ENCODE assay signal across 10 mouse cellular contexts in genomic region chr19:5051515-5051914, GRCm38 (mm10). TPM values are rescaled to one million over a fixed set of nuclear protein-coding genes. Genes with fewer than 3 reads are reported as not detected.
A peak's percentile ranks its signal among the peaks of the same experiment; 100 is the strongest.
DNase-seq lines count a peak whose midpoint lies in the region; ATAC-seq and TF ChIP-seq lines count a peak whose summit lies in the region.
"Had no signal": no experiment of that assay in that cellular context is flagged by ENCODE, and none has a peak within 500 bp of the region (broad histone marks: within the 10 kb centered on the region; RNA-seq: fewer than 3 reads in every experiment).

No protein-coding gene starts in this region.

- TF ChIP-seq CTCF in heart, adult 2 months (IDR thresholded peaks at IDR 0.05), result no peak
- no peak for TF ChIP-seq CTCF in embryonic fibroblast, embryonic 13.5 days (IDR thresholded peaks at IDR 0.05; ENCODE audit: borderline replicate concordance, insufficient read depth, low read length)

- peaks cover 4% of the 10 kb centered on the region for H3K4me1 ChIP-seq in heart, adult 2 months (ENCODE audit: control insufficient read depth, insufficient read depth, low read length)
- H3K4me1 ChIP-seq in lung, embryonic 15.5 days, result peaks cover 29% of the 10 kb centered on the region
- 0 out of 2 replicates have a peak, but pooled peaks cover 2% of the 10 kb centered on the region for H3K4me1 ChIP-seq in embryonic fibroblast, embryonic 13.5 days (ENCODE audit: control insufficient read depth, insufficient read depth, low read length)
- H3K4me1 ChIP-seq in neural tube, embryonic 13.5 days (replicated peaks), result peaks cover 21% of the 10 kb centered on the region

- ATAC-seq in lung, embryonic 15.5 days (ENCODE audit: borderline replicate concordance, extremely low read depth, low FRiP score, low TSS enrichment), result no peak
- ATAC-seq in neural tube, embryonic 13.5 days (ENCODE audit: low read depth), result no peak

- TF ChIP-seq EP300 in heart, adult 2 months (IDR thresholded peaks at IDR 0.05; ENCODE audit: insufficient read depth, low read depth, low read length), result no peak

- peak overlapping the region; percentile 55 for H3K4me2 ChIP-seq in lung, embryonic 15.5 days
- H3K4me2 ChIP-seq in neural tube, embryonic 13.5 days, result peak overlapping the region; percentile 11; the same call in 1 of the 2 replicates

- no peak overlapping the region for H3K9ac ChIP-seq in heart, adult 2 months (ENCODE audit: low read depth, low read length)
- 0 out of 2 replicates have a peak overlapping the region, but pooled peaks have one; percentile 24 for H3K9ac ChIP-seq in lung, embryonic 15.5 days
- 0 out of 2 replicates have a peak overlapping the region, but pooled peaks have one; percentile 6 for H3K9ac ChIP-seq in neural tube, embryonic 13.5 days

- no peaks in the 10 kb centered on the region for H3K36me3 ChIP-seq in heart, adult 2 months (ENCODE audit: control insufficient read depth, insufficient read depth, low read length)
- peaks cover 19% of the 10 kb centered on the region for H3K36me3 ChIP-seq in lung, embryonic 15.5 days
- H3K36me3 ChIP-seq in neural tube, embryonic 13.5 days, result peaks cover 35% of the 10 kb centered on the region

- no peak overlapping the region; the same call in 1 of the 2 replicates for H3K27ac ChIP-seq in heart, adult 2 months
- H3K27ac ChIP-seq in lung, embryonic 15.5 days, result peak overlapping the region; percentile 35; the same call in 1 of the 2 replicates
- peak overlapping the region; percentile 87 for H3K27ac ChIP-seq in embryonic fibroblast, embryonic 13.5 days (ENCODE audit: insufficient read depth, low read length)
- H3K27ac ChIP-seq in neural tube, embryonic 13.5 days (replicated peaks), result no peak overlapping the region

- intact Hi-C loops in heart, adult 2 months (cut with DNase I), result no loop called here
- intact Hi-C loops in heart, postnatal 25 days (cut with DNase I), result no loop called here

- H3K27me3 ChIP-seq in heart, adult 2 months (ENCODE audit: control insufficient read depth, insufficient read depth, low read length), result no peaks in the 10 kb centered on the region
- H3K27me3 ChIP-seq in lung, embryonic 15.5 days, result peaks cover 15% of the 10 kb centered on the region
- H3K27me3 ChIP-seq in neural tube, embryonic 13.5 days, result peaks cover 63% of the 10 kb centered on the region

- TF ChIP-seq POLR2A in heart, adult 2 months (IDR thresholded peaks at IDR 0.05; ENCODE audit: insufficient read depth, low read depth, low read length), result no peak
- TF ChIP-seq POLR2A in embryonic fibroblast, embryonic 13.5 days (IDR thresholded peaks at IDR 0.05; ENCODE audit: low read depth, low read length), result peak; percentile 42; the same call in 1 of the 2 replicates

- DNase-seq in heart, adult 2 months, result no peak
- DNase-seq in heart, postnatal 25 days (ENCODE audit: low spot score), result no peak
- no peak for DNase-seq in lung, postnatal 36 days
- DNase-seq in layer of hippocampus, postnatal 10 days (ENCODE audit: low spot score in 2 of 2), result no peak
- DNase-seq in thymus, postnatal 0 days (ENCODE audit: low spot score), result no peak
- DNase-seq: adrenal gland, postnatal 25 days; right cerebral cortex, postnatal 14 days had no signal

- no peaks in the 10 kb centered on the region for H3K79me2 ChIP-seq in heart, adult 2 months (replicated peaks; ENCODE audit: control insufficient read depth, insufficient read depth, low read length)

- no peaks in the 10 kb centered on the region for H3K9me3 ChIP-seq in lung, embryonic 15.5 days
- H3K9me3 ChIP-seq in neural tube, embryonic 13.5 days, result no peaks in the 10 kb centered on the region

- peak overlapping the region; percentile 46; the same call in 1 of the 2 replicates for H3K4me3 ChIP-seq in heart, adult 2 months
- H3K4me3 ChIP-seq in lung, embryonic 15.5 days, result peak overlapping the region; percentile 35
- peak overlapping the region; percentile 69 for H3K4me3 ChIP-seq in embryonic fibroblast, embryonic 13.5 days (ENCODE audit: insufficient read depth, low read length)
- H3K4me3 ChIP-seq in neural tube, embryonic 13.5 days, result 0 out of 2 replicates have a peak overlapping the region, but pooled peaks have one; percentile 9

- 64% methylated on average over 3 of the region's 3 CpGs for WGBS in heart, adult 2 months
- 59% methylated on average over 3 of the region's 3 CpGs for WGBS in lung, embryonic 15.5 days
- WGBS in neural tube, embryonic 13.5 days, result 39% methylated on average over 3 of the region's 3 CpGs

RNA-seq across cellular contexts. Expression of gene Rin1, which starts 1.2 kb away (rescaled TPM):
- 1 to 10 TPM; 1.2 to 1.8 TPM for total RNA-seq in heart, adult 2 months (2021)
- 2.1 and 3.0 TPM in 2 replicates for polyA plus RNA-seq in heart, adult 2 months (2012; rRNA removed)
- total RNA-seq in heart, postnatal 25 days (2021), result 1 to 10 TPM; 1.6 to 3.4 TPM
- 2.7 and 2.9 TPM in 2 replicates for polyA plus RNA-seq in lung, embryonic 15.5 days (2015; fragmentation: Nextera tagmentation; extraction: Ambion mirVana)
- polyA plus RNA-seq in embryonic fibroblast, embryonic 13.5 days (2011; ENCODE audit: insufficient read length, low read depth, missing spikeins), result 60.2 and 82.9 TPM in 2 replicates
- polyA plus RNA-seq in neural tube, embryonic 13.5 days (2015; fragmentation: Nextera tagmentation; extraction: Ambion mirVana), result 1.4 TPM in 2 replicates
- 10 to 100 TPM; 26.4 to 26.6 TPM for total RNA-seq in layer of hippocampus, postnatal 10 days (2021)
- 0.84 and 1.1 TPM in 2 replicates for polyA plus RNA-seq in thymus, postnatal 0 days (2015; fragmentation: Nextera tagmentation; extraction: Ambion mirVana)

RNA-seq across cellular contexts. Expression of gene Brms1, which starts 10.4 kb away (rescaled TPM):
- 10 to 100 TPM; 14.3 to 16.9 TPM for total RNA-seq in heart, adult 2 months (2021)
- polyA plus RNA-seq in heart, adult 2 months (2012; rRNA removed), result 17.0 and 18.1 TPM in 2 replicates
- 10 to 100 TPM; 11.4 to 12.3 TPM for total RNA-seq in heart, postnatal 25 days (2021)
- polyA plus RNA-seq in lung, embryonic 15.5 days (2015; fragmentation: Nextera tagmentation; extraction: Ambion mirVana), result 47.4 and 51.4 TPM in 2 replicates
- polyA plus RNA-seq in embryonic fibroblast, embryonic 13.5 days (2011; ENCODE audit: insufficient read length, low read depth, missing spikeins), result 12.9 and 14.5 TPM in 2 replicates
- 43.5 and 51.7 TPM in 2 replicates for polyA plus RNA-seq in neural tube, embryonic 13.5 days (2015; fragmentation: Nextera tagmentation; extraction: Ambion mirVana)
- 10 to 100 TPM in 1 of 2 experiments, 1 to 10 TPM in 1; 8.7 to 11.9 TPM for total RNA-seq in layer of hippocampus, postnatal 10 days (2021)
- polyA plus RNA-seq in thymus, postnatal 0 days (2015; fragmentation: Nextera tagmentation; extraction: Ambion mirVana), result 66.4 and 67.6 TPM in 2 replicates

RNA-seq across cellular contexts. Expression of gene AC124502.3, which starts 12.8 kb away (rescaled TPM):
- total RNA-seq in heart, adult 2 months (2021), result 1 to 10 TPM; 1.3 to 2.3 TPM
- 0.08 and 0.15 TPM in 2 replicates for polyA plus RNA-seq in heart, adult 2 months (2012; rRNA removed)
- total RNA-seq in heart, postnatal 25 days (2021), result 1 to 10 TPM; 2.2 TPM
- polyA plus RNA-seq in lung, embryonic 15.5 days (2015; fragmentation: Nextera tagmentation; extraction: Ambion mirVana), result 2.2 and 2.4 TPM in 2 replicates
- polyA plus RNA-seq in embryonic fibroblast, embryonic 13.5 days (2011; ENCODE audit: insufficient read length, low read depth, missing spikeins), result 0.60 and 1.5 TPM in 2 replicates
- polyA plus RNA-seq in neural tube, embryonic 13.5 days (2015; fragmentation: Nextera tagmentation; extraction: Ambion mirVana), result 3.1 and 5.1 TPM in 2 replicates
- total RNA-seq in layer of hippocampus, postnatal 10 days (2021), result 1 to 10 TPM; 3.4 to 6.9 TPM
- 0.94 and 1.3 TPM in 2 replicates for polyA plus RNA-seq in thymus, postnatal 0 days (2015; fragmentation: Nextera tagmentation; extraction: Ambion mirVana)

RNA-seq across cellular contexts. Expression of gene B4gat1, which starts 12.9 kb away (rescaled TPM):
- total RNA-seq in heart, adult 2 months (2021), result 10 to 100 TPM; 43.2 to 43.8 TPM
- polyA plus RNA-seq in heart, adult 2 months (2012; rRNA removed), result 43.2 and 48.8 TPM in 2 replicates
- 10 to 100 TPM; 47.0 to 47.3 TPM for total RNA-seq in heart, postnatal 25 days (2021)
- polyA plus RNA-seq in lung, embryonic 15.5 days (2015; fragmentation: Nextera tagmentation; extraction: Ambion mirVana), result 53.0 and 53.8 TPM in 2 replicates
- polyA plus RNA-seq in embryonic fibroblast, embryonic 13.5 days (2011; ENCODE audit: insufficient read length, low read depth, missing spikeins), result 31.4 and 33.5 TPM in 2 replicates
- polyA plus RNA-seq in neural tube, embryonic 13.5 days (2015; fragmentation: Nextera tagmentation; extraction: Ambion mirVana), result 61.1 and 64.5 TPM in 2 replicates
- total RNA-seq in layer of hippocampus, postnatal 10 days (2021), result 100 to 1,000 TPM; 125 to 126 TPM
- polyA plus RNA-seq in thymus, postnatal 0 days (2015; fragmentation: Nextera tagmentation; extraction: Ambion mirVana), result 23.8 and 24.1 TPM in 2 replicates

RNA-seq across cellular contexts. Expression of gene Cd248, which starts 16.4 kb away (rescaled TPM):
- 10 to 100 TPM in 1 of 2 experiments, 1 to 10 TPM in 1; 9.3 to 12.2 TPM for total RNA-seq in heart, adult 2 months (2021)
- 18.1 and 20.0 TPM in 2 replicates for polyA plus RNA-seq in heart, adult 2 months (2012; rRNA removed)
- total RNA-seq in heart, postnatal 25 days (2021), result 10 to 100 TPM; 15.3 to 16.1 TPM
- 71.7 and 72.4 TPM in 2 replicates for polyA plus RNA-seq in lung, embryonic 15.5 days (2015; fragmentation: Nextera tagmentation; extraction: Ambion mirVana)
- 202 and 292 TPM in 2 replicates for polyA plus RNA-seq in embryonic fibroblast, embryonic 13.5 days (2011; ENCODE audit: insufficient read length, low read depth, missing spikeins)
- 26.3 and 28.2 TPM in 2 replicates for polyA plus RNA-seq in neural tube, embryonic 13.5 days (2015; fragmentation: Nextera tagmentation; extraction: Ambion mirVana)
- total RNA-seq in layer of hippocampus, postnatal 10 days (2021), result 10 to 100 TPM in 1 of 2 experiments, 1 to 10 TPM in 1; 9.9 to 10.2 TPM
- 4.1 and 7.1 TPM in 2 replicates for polyA plus RNA-seq in thymus, postnatal 0 days (2015; fragmentation: Nextera tagmentation; extraction: Ambion mirVana)

Comparison
In these comparisons a context has a peak if more than half of its experiments do, and no peak if none do; other contexts are left out.
1. H3K27ac ChIP-seq: peak in lung, embryonic 15.5 days (single experiment) and embryonic fibroblast, embryonic 13.5 days (single experiment); none in heart, adult 2 months (single experiment) and neural tube, embryonic 13.5 days (single experiment).
2. H3K4me3 ChIP-seq: peak in every context shown above with its lines; median percentile 69 in embryonic fibroblast, embryonic 13.5 days; 46 in heart, adult 2 months; 35 in lung, embryonic 15.5 days; 9 in neural tube, embryonic 13.5 days.
3. RNA of gene Rin1, which starts 1.2 kb away (polyA plus RNA-seq): 60.2 to 82.9 TPM in embryonic fibroblast, embryonic 13.5 days; 2.1 to 3.0 TPM in heart, adult 2 months, 2.7 to 2.9 TPM in lung, embryonic 15.5 days, 1.4 TPM in neural tube, embryonic 13.5 days and 0.84 to 1.1 TPM in thymus, postnatal 0 days; every median in the first group is over 10 times any median in the second.